Mouse (Mus musculus): ENCODE data around the gene Hspb3. TPM values are rescaled to one million over a fixed set of nuclear protein-coding genes. Genes with fewer than 3 reads are reported as not detected.

The Hspb3 gene
- polyA plus RNA-seq, 1 experiment from 2014 or later, result 0.36 TPM

DNA sequence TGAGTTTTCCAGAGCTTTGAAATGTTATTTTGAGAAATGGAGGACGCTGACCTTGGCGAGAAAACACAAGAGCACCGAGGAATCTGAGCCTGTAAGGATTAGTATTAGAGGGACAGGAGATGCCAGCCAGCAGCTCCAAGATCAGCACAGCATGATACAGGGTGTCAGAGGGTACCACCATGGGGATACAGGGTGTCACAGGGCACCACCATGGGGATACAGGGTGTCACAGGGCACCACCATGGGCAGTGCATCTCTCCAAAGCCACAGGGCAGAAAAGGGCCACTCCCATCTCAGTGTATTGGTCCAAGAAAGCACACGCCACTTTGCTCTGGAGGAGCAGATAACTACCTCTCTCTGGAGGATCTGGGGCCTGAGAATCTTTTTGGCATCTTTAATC lies 6.8 kb downstream of the Hspb3 start:
- Histone ChIP-seq H3K9me3 (ENCODE audit: control insufficient read depth, low read length) (no peaks in the 10 kb centered on the region), H3K36me3 (ENCODE audit: control insufficient read depth, insufficient read depth, low read length) (no peaks in the 10 kb centered on the region), H3K4me3 (ENCODE audit: low read depth, low read length) (no peak overlapping the region), H3K9ac (replicated peaks; ENCODE audit: low read depth, low read length) (no peak overlapping the region), H3K4me1 (ENCODE audit: control insufficient read depth, insufficient read depth, low read length) (no peaks in the 10 kb centered on the region), H3K27me3 (ENCODE audit: control insufficient read depth, insufficient read depth, low read length) (no peaks in the 10 kb centered on the region), H3K27ac (ENCODE audit: low read depth, low read length) (no peak overlapping the region), H3K4me2 (ENCODE audit: low read depth, low read length) (no peak overlapping the region)
- WGBS, result 94% methylated on average over 4 of the region's 4 CpGs
- no peak for ATAC-seq (ENCODE audit: low read depth)

GRCm38 (mm10) chr13:113655511-113655910 lies 8.0 kb downstream of the Hspb3 start:
- Histone ChIP-seq H3K4me2 (ENCODE audit: low read depth, low read length) (no peak overlapping the region), H3K27me3 (ENCODE audit: control insufficient read depth, insufficient read depth, low read length) (no peaks in the 10 kb centered on the region), H3K9me3 (ENCODE audit: control insufficient read depth, low read length) (no peaks in the 10 kb centered on the region), H3K36me3 (ENCODE audit: control insufficient read depth, insufficient read depth, low read length) (no peaks in the 10 kb centered on the region), H3K9ac (replicated peaks; ENCODE audit: low read depth, low read length) (no peak overlapping the region), H3K27ac (ENCODE audit: low read depth, low read length) (no peak overlapping the region), H3K4me1 (ENCODE audit: control insufficient read depth, insufficient read depth, low read length) (no peaks in the 10 kb centered on the region), H3K4me3 (ENCODE audit: low read depth, low read length) (no peak overlapping the region)
- 78% methylated on average over 4 of the region's 4 CpGs for WGBS
- ATAC-seq (ENCODE audit: low read depth), result no peak

GRCm38 (mm10) chr13:113640944-113641597 lies 22.4 kb downstream of the Hspb3 start:
- WGBS, result 42% methylated on average over 11 of the region's 11 CpGs

DNA sequence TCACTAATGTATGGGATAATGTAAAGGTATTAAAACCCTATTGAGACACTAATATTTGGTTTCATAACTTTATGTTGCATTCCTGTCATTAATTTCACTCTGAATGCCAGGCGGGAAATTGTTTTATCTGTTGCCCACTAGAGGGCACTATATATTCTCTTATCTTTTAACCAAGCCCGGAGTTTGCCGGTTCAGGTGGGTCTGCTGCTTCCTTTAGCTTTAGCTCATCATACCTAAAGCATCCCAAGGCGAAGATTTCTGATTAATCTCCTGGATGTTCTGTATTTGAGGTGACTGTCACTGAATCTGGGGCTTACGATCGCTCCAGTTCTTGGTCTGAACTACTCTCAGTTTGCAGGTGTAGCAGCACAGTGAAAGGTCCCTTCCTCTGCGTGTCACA lies 24.6 kb downstream of the Hspb3 start:
- Histone ChIP-seq H3K4me2 (ENCODE audit: low read depth, low read length) (no peak overlapping the region), H3K27me3 (ENCODE audit: control insufficient read depth, insufficient read depth, low read length) (no peaks in the 10 kb centered on the region), H3K4me3 (ENCODE audit: low read depth, low read length) (no peak overlapping the region), H3K9me3 (ENCODE audit: control insufficient read depth, low read length) (no peaks in the 10 kb centered on the region), H3K36me3 (ENCODE audit: control insufficient read depth, insufficient read depth, low read length) (no peaks in the 10 kb centered on the region), H3K27ac (ENCODE audit: low read depth, low read length) (no peak overlapping the region), H3K9ac (replicated peaks; ENCODE audit: low read depth, low read length) (no peak overlapping the region), H3K4me1 (ENCODE audit: control insufficient read depth, insufficient read depth, low read length) (no peaks in the 10 kb centered on the region)
- 28% methylated on average over 7 of the region's 7 CpGs for WGBS
- ATAC-seq (ENCODE audit: low read depth), result no peak

More at GRCm38 (mm10) chr13:113640944-113641597, 22.4 kb downstream of the Hspb3 start:
- no peaks in the 10 kb centered on the region for H3K27me3 ChIP-seq (ENCODE audit: control insufficient read depth, insufficient read depth, low read length)
- H3K36me3 ChIP-seq (ENCODE audit: control insufficient read depth, insufficient read depth, low read length), result no peaks in the 10 kb centered on the region
- no peak overlapping the region for H3K4me2 ChIP-seq (ENCODE audit: low read depth, low read length)
- H3K9me3 ChIP-seq (ENCODE audit: control insufficient read depth, low read length), result no peaks in the 10 kb centered on the region
- ATAC-seq (ENCODE audit: low read depth), result peak; percentile 90
- 0 out of 2 replicates have a peak overlapping the region, but pooled peaks have one; percentile 22 for H3K27ac ChIP-seq (ENCODE audit: low read depth, low read length)
- no peaks in the 10 kb centered on the region for H3K4me1 ChIP-seq (ENCODE audit: control insufficient read depth, insufficient read depth, low read length)
- H3K9ac ChIP-seq (replicated peaks; ENCODE audit: low read depth, low read length), result no peak overlapping the region
- no peak overlapping the region for H3K4me3 ChIP-seq (ENCODE audit: low read depth, low read length)

DNA sequence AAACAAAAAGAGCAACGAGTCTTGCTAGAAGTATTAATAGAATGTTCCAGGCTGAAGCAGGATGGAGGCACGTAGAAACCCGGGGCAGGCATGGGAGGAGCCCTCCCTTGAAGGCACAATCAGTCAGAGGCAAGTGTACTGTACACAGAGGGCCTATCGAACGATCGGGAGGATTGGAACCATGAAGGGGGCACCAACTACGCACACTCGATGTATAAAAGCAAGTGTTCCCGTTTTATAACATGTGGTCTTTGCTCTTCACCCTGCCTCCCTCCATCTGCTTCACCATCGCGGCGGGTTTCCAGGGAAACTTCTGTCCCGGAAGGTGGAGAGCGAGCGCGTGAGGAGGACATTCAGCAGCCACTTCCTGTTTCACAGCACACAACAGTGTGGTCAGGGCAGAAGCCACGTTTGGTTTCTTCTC lies 27.7 kb downstream of the Hspb3 start:
- Histone ChIP-seq H3K4me1 (ENCODE audit: control insufficient read depth, insufficient read depth, low read length) (no peaks in the 10 kb centered on the region), H3K4me3 (ENCODE audit: low read depth, low read length) (no peak overlapping the region), H3K27me3 (ENCODE audit: control insufficient read depth, insufficient read depth, low read length) (no peaks in the 10 kb centered on the region), H3K9me3 (ENCODE audit: control insufficient read depth, low read length) (no peaks in the 10 kb centered on the region), H3K4me2 (ENCODE audit: low read depth, low read length) (no peak overlapping the region), H3K9ac (replicated peaks; ENCODE audit: low read depth, low read length) (no peak overlapping the region), H3K27ac (ENCODE audit: low read depth, low read length) (no peak overlapping the region), H3K36me3 (ENCODE audit: control insufficient read depth, insufficient read depth, low read length) (no peaks in the 10 kb centered on the region)
- WGBS, result 86% methylated on average over 17 of the region's 17 CpGs
- ATAC-seq (ENCODE audit: low read depth), result no peak

- WGBS, result 87% methylated on average over 15 of the region's 15 CpGs
- no peak for ATAC-seq (ENCODE audit: low read depth)
- H3K9ac ChIP-seq (replicated peaks; ENCODE audit: low read depth, low read length), result no peak overlapping the region
Observed at GRCm38 (mm10) chr13:113634732-113635481, 28.6 kb downstream of the Hspb3 start.

GRCm38 (mm10) chr13:113632506-113632905 lies 31.0 kb downstream of the Hspb3 start:
- no peaks in the 10 kb centered on the region for H3K4me1 ChIP-seq (ENCODE audit: control insufficient read depth, insufficient read depth, low read length)
- H3K27me3 ChIP-seq (ENCODE audit: control insufficient read depth, insufficient read depth, low read length), result no peaks in the 10 kb centered on the region
- no peak for ATAC-seq (ENCODE audit: low read depth)
- no peak overlapping the region for H3K4me3 ChIP-seq (ENCODE audit: low read depth, low read length)
- no peak overlapping the region for H3K4me2 ChIP-seq (ENCODE audit: low read depth, low read length)
- no peak overlapping the region for H3K27ac ChIP-seq (ENCODE audit: low read depth, low read length)
- no peaks in the 10 kb centered on the region for H3K9me3 ChIP-seq (ENCODE audit: control insufficient read depth, low read length)
- no peaks in the 10 kb centered on the region for H3K36me3 ChIP-seq (ENCODE audit: control insufficient read depth, insufficient read depth, low read length)
- H3K9ac ChIP-seq (replicated peaks; ENCODE audit: low read depth, low read length), result no peak overlapping the region
- 52% methylated on average over 6 of the region's 6 CpGs for WGBS

More at GRCm38 (mm10) chr13:113634732-113635481, 28.6 kb downstream of the Hspb3 start:
- no peak overlapping the region for H3K27ac ChIP-seq (ENCODE audit: low read depth, low read length)
- no peaks in the 10 kb centered on the region for H3K9me3 ChIP-seq (ENCODE audit: control insufficient read depth, low read length)
- H3K4me3 ChIP-seq (ENCODE audit: low read depth, low read length), result no peak overlapping the region
- H3K36me3 ChIP-seq (ENCODE audit: control insufficient read depth, insufficient read depth, low read length), result no peaks in the 10 kb centered on the region
- no peaks in the 10 kb centered on the region for H3K27me3 ChIP-seq (ENCODE audit: control insufficient read depth, insufficient read depth, low read length)
- H3K4me2 ChIP-seq (ENCODE audit: low read depth, low read length), result no peak overlapping the region
- no peaks in the 10 kb centered on the region for H3K4me1 ChIP-seq (ENCODE audit: control insufficient read depth, insufficient read depth, low read length)

DNA sequence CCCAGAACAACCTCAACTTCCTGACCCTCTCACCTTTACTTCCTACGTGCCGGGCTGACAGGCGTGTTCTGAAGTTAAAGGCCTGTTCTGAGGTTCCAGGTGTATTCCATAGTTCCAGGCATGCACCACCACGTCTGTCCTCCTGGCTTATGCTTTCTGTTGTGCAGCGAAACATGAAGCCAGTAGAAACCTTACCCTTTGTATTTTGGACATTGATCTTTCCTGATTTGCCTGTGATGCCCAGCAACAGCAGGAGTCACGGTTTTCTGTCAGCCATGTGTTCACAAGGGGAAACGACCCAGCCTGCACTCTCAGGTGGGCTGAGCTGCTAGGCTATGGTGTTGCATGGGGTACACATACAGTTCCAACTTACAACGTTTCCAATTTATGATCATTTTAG lies 35.9 kb downstream of the Hspb3 start:
- 93% methylated on average over 8 of the region's 8 CpGs for WGBS
- Histone ChIP-seq H3K9me3 (ENCODE audit: control insufficient read depth, low read length) (no peaks in the 10 kb centered on the region), H3K4me2 (ENCODE audit: low read depth, low read length) (no peak overlapping the region), H3K9ac (replicated peaks; ENCODE audit: low read depth, low read length) (no peak overlapping the region), H3K4me1 (ENCODE audit: control insufficient read depth, insufficient read depth, low read length) (no peaks in the 10 kb centered on the region), H3K27ac (ENCODE audit: low read depth, low read length) (no peak overlapping the region), H3K27me3 (ENCODE audit: control insufficient read depth, insufficient read depth, low read length) (no peaks in the 10 kb centered on the region), H3K4me3 (ENCODE audit: low read depth, low read length) (no peak overlapping the region), H3K36me3 (ENCODE audit: control insufficient read depth, insufficient read depth, low read length) (no peaks in the 10 kb centered on the region)
- ATAC-seq (ENCODE audit: low read depth), result no peak

DNA sequence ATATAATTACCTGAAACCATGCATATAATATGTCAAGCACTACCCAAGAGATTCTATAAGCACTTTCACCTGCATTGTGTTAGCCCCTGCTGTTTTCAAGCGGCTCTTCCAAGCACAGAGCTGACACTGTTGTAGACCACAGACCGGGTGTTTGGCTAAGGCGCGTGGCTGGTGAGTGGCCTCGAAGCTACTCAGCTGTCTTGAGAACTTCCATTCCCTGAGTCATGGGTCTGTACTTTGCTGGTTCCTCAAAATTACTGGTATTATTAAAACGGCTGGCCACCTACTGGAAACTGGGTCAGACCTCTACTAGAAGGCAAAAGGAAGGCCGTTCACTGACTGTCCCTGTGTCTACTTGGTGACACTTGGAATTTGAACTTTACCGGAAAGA lies 40.6 kb downstream of the Hspb3 start:
- Histone ChIP-seq H3K36me3 (ENCODE audit: control insufficient read depth, insufficient read depth, low read length) (no peaks in the 10 kb centered on the region), H3K27ac (ENCODE audit: low read depth, low read length) (no peak overlapping the region), H3K27me3 (ENCODE audit: control insufficient read depth, insufficient read depth, low read length) (peaks cover 2% of the 10 kb centered on the region; the same call in 1 of the 2 replicates), H3K9ac (replicated peaks; ENCODE audit: low read depth, low read length) (no peak overlapping the region), H3K4me3 (ENCODE audit: low read depth, low read length) (no peak overlapping the region), H3K4me1 (ENCODE audit: control insufficient read depth, insufficient read depth, low read length) (no peaks in the 10 kb centered on the region), H3K9me3 (ENCODE audit: control insufficient read depth, low read length) (no peaks in the 10 kb centered on the region), H3K4me2 (ENCODE audit: low read depth, low read length) (no peak overlapping the region)
- 93% methylated on average over 8 of the region's 8 CpGs for WGBS
- ATAC-seq (ENCODE audit: low read depth), result no peak

All from neural tube, embryonic 14.5 days (tissue).